Mouse (Mus musculus): ENCODE measurements around the gene Samsn1. TPM values are rescaled to one million over a fixed set of nuclear protein-coding genes. Genes with fewer than 3 reads are reported as not detected.
"Not testable (repeated sequence)": the region's sequence is repeated elsewhere in the genome, so short reads cannot be mapped to it uniquely, and the experiment has no call there.

The Samsn1 gene
- polyA plus RNA-seq, 1 experiment from 2014 or later = 2.3 TPM

GRCm38 (mm10) chr16:75826949-75827348, 195.1 kb downstream of the Samsn1 start:
- H3K4me2 ChIP-seq; H3K4me3 ChIP-seq (replicated peaks); H3K36me3 ChIP-seq; ATAC-seq (ENCODE audit: low FRiP score); H3K4me1 ChIP-seq; H3K27ac ChIP-seq (replicated peaks); H3K9ac ChIP-seq (replicated peaks); H3K27me3 ChIP-seq (replicated peaks); H3K9me3 ChIP-seq (replicated peaks): not testable (repeated sequence)

- H3K27me3 ChIP-seq (replicated peaks) = no peaks in the 10 kb centered on the region
- no peak overlapping the region for H3K4me3 ChIP-seq (replicated peaks)
- no peak for ATAC-seq (ENCODE audit: low FRiP score)
- H3K9ac ChIP-seq (replicated peaks) = no peak overlapping the region
- H3K4me1 ChIP-seq = no peaks in the 10 kb centered on the region
- no peaks in the 10 kb centered on the region for H3K36me3 ChIP-seq
- no peak overlapping the region for H3K27ac ChIP-seq (replicated peaks)
- H3K4me2 ChIP-seq = no peak overlapping the region
- H3K9me3 ChIP-seq (replicated peaks) = no peaks in the 10 kb centered on the region
Observed at GRCm38 (mm10) chr16:75826498-75826897, 195.6 kb downstream of the Samsn1 start.

GRCm38 (mm10) chr16:75823226-75823625, 198.9 kb downstream of the Samsn1 start:
- no peaks in the 10 kb centered on the region for H3K27me3 ChIP-seq (replicated peaks)
- no peak for ATAC-seq (ENCODE audit: low FRiP score)
- no peak overlapping the region for H3K4me2 ChIP-seq
- H3K4me3 ChIP-seq (replicated peaks) = no peak overlapping the region
- no peaks in the 10 kb centered on the region for H3K9me3 ChIP-seq (replicated peaks)
- H3K4me1 ChIP-seq = no peaks in the 10 kb centered on the region
- no peak overlapping the region for H3K9ac ChIP-seq (replicated peaks)
- no peak overlapping the region for H3K27ac ChIP-seq (replicated peaks)
- WGBS = 69% methylated on average over 6 of the region's 6 CpGs
- H3K36me3 ChIP-seq = no peaks in the 10 kb centered on the region

- H3K4me2 ChIP-seq = no peak overlapping the region
- H3K9ac ChIP-seq (replicated peaks) = no peak overlapping the region
- no peaks in the 10 kb centered on the region for H3K9me3 ChIP-seq (replicated peaks)
- WGBS = 42% methylated on average over 3 of the region's 3 CpGs
- no peaks in the 10 kb centered on the region for H3K36me3 ChIP-seq
- no peak for ATAC-seq (ENCODE audit: low FRiP score)
- no peaks in the 10 kb centered on the region for H3K4me1 ChIP-seq
- H3K27ac ChIP-seq (replicated peaks) = no peak overlapping the region
- H3K4me3 ChIP-seq (replicated peaks) = no peak overlapping the region
- H3K27me3 ChIP-seq (replicated peaks) = no peaks in the 10 kb centered on the region
Observed at GRCm38 (mm10) chr16:75820963-75821362, 201.1 kb downstream of the Samsn1 start.

Measured in neural tube, embryonic 15.5 days (tissue).